Mouse (Mus musculus): ENCODE data around the gene Cdkn1a.

DNA sequence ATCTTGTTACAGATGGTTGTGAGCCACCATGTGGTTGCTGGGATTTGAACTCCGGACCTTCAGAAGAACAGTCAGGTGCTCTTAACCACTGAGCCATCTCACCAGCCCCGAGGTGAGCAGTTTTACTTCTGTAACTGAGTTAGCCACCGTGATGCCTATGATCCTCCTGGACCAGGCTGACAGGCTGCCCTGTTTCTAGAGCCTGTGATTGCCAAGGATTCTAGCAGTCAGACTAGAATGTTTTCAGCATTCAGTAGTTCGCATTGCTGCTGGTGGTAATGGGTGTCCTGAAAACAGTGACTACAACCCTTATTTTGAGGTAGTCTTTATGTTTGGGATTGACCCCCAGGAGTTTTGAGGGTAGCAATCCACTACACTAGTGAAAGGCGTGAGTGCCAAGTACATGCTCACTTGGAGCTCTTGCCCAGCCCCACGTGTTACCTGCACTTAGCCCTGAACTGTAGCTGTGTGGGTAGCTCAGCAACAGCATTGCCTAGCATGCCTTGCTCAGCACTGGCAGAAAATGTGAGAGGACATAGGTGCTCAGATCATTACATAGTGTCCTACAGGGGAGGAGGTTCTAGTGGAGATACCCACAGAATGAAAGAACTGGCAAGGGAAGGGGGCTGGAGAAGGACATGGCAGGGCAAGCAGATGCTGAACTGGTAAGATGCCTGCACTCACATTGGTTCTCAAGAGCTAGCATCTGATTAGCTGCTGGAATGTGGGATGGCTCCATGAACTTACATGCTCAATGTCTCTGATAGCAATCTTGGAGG, 46.4 kb upstream of the Cdkn1a start:
- no peak for TF ChIP-seq POLR2A (IDR thresholded peaks at IDR 0.05; ENCODE audit: borderline replicate concordance, extremely low read depth, low read depth, low read length)
- no peak for TF ChIP-seq CTCF (IDR thresholded peaks at IDR 0.05; ENCODE audit: insufficient read depth, low read length)
